Mouse (Mus musculus) testis, adult 2 months (tissue): Measurements from ENCODE around the gene Cmc2.

Experiments
- CTCF ChIP-seq: fragments of 200-500 bp; IDR thresholded peaks from 2 replicates; pipeline ENCODE4 v1.5.1; 2012; ENCODE audit warnings: low read depth, mild to moderate bottlenecking, inconsistent platforms, low read length, moderate library complexity; ENCODE audit not compliant: control insufficient read depth, insufficient read depth, insufficient replicate concordance
- POLR2A ChIP-seq: fragments of 200-500 bp; IDR thresholded peaks from 2 replicates; pipeline ENCODE4 v1.6.1; 2012; ENCODE audit warnings: low read depth, mild to moderate bottlenecking, inconsistent platforms, low read length, moderate library complexity; ENCODE audit not compliant: control insufficient read depth

GRCm38 (mm10) chr8:116891446-116891845, 29.8 kb downstream of the Cmc2 start:
- no peak for TF ChIP-seq CTCF
- no peak for TF ChIP-seq POLR2A
